Mouse (Mus musculus) heart, embryonic 12.5 days (tissue): ENCODE results near the gene H2al2c. TPM values are rescaled to one million over a fixed set of nuclear protein-coding genes. Genes with fewer than 3 reads are reported as not detected.
"Not testable (repeated sequence)": the region's sequence is repeated elsewhere in the genome, so short reads cannot be mapped to it uniquely, and the experiment has no call there.

ENCODE experiments used
- ATAC-seq: fragments of 200-750 bp; cut with Nextera tagmentation; 2 replicates; pipeline ENCODE4 v1.8.0; 2017; ENCODE audit warnings: moderate TSS enrichment, moderate library complexity; ENCODE audit not compliant: insufficient number of reproducible peaks, low FRiP score
- H3K27ac ChIP-seq: fragments of 300-500 bp; sonication (generic); 2 replicates; pipeline ENCODE4 v1.5.1; 2016; ENCODE audit warnings: mild to moderate bottlenecking, moderate library complexity; ENCODE audit not compliant: poor library complexity, severe bottlenecking
- H3K27me3 ChIP-seq: fragments of 300-500 bp; sonication (generic); replicated peaks from 2 replicates; pipeline ENCODE4 v1.6.1; 2016; ENCODE audit warnings: mild to moderate bottlenecking, moderate library complexity
- H3K36me3 ChIP-seq: fragments of 300-500 bp; sonication (generic); 2 replicates; pipeline ENCODE4 v1.6.1; 2016; ENCODE audit warnings: mild to moderate bottlenecking, moderate library complexity
- H3K4me1 ChIP-seq: fragments of 300-500 bp; sonication (generic); replicated peaks from 2 replicates; pipeline ENCODE4 v1.6.1; 2016; ENCODE audit warnings: mild to moderate bottlenecking
- H3K4me2 ChIP-seq: fragments of 300-500 bp; sonication (generic); 2 replicates; pipeline ENCODE4 v1.6.1; 2016; ENCODE audit warnings: mild to moderate bottlenecking, moderate library complexity
- H3K4me3 ChIP-seq: fragments of 300-500 bp; sonication (generic); 2 replicates; pipeline ENCODE4 v1.5.1; 2016; ENCODE audit warnings: mild to moderate bottlenecking
- H3K9ac ChIP-seq: fragments of 300-500 bp; sonication (generic); 2 replicates; pipeline ENCODE4 v1.6.1; 2016; ENCODE audit warnings: mild to moderate bottlenecking, moderate library complexity
- H3K9me3 ChIP-seq: fragments of 300-500 bp; sonication (generic); replicated peaks from 2 replicates; pipeline ENCODE4 v1.6.1; 2016; ENCODE audit warnings: mild to moderate bottlenecking, moderate library complexity
- WGBS: fragments of 180-500 bp; shearing (Covaris S2); methylation state at CpG from one replicate; pipeline ENCODE4 v1.1.7; 2016; 5-methylcytosine and 5-hydroxymethylcytosine counted together
- polyA plus RNA-seq: library from polyadenylated mRNA; unstranded; fragments of >200 nt; fragmentation: Nextera tagmentation; extraction: Ambion mirVana; gene quantifications from 2 replicates; pipeline ENCODE4 v1.2.1, GENCODE M21; 2016

The H2al2c gene
- polyA plus RNA-seq: not detected in 2 replicates

GRCm38 (mm10) chrY:2598799-2599198 is at the start of gene H2al2c:
TSS of gene H2al2c (plus strand) at chrY:2599099.
- H3K36me3 ChIP-seq, H3K27ac ChIP-seq, H3K9me3 ChIP-seq, H3K4me2 ChIP-seq, H3K27me3 ChIP-seq, H3K4me1 ChIP-seq, ATAC-seq, H3K4me3 ChIP-seq, H3K9ac ChIP-seq: not testable (repeated sequence)
- WGBS: no CpG with 5 or more reads among the region's 4 CpGs

Other genes with a start within 250 kb of the H2al2c start
- not detected in 2 replicates for gene Sry, start 64.6 kb downstream of the H2al2c start, polyA plus RNA-seq
- not detected in 2 replicates for gene H2al2b, start 121.6 kb downstream of the H2al2c start, polyA plus RNA-seq
- gene Gm4064, start 197.1 kb downstream of the H2al2c start, polyA plus RNA-seq: not detected in 2 replicates
- gene Rbmy, start 231.6 kb downstream of the H2al2c start, polyA plus RNA-seq: not detected in 2 replicates
- not detected in 2 replicates for gene Gm10256, start 231.6 kb downstream of the H2al2c start, polyA plus RNA-seq